Mouse (Mus musculus) liver, postnatal 0 days (tissue): ENCODE results near the gene Dusp7.

ENCODE experiments used
- CTCF ChIP-seq: sonication (generic); IDR thresholded peaks from 2 replicates; pipeline ENCODE4 v1.5.1; 2016; ENCODE audit warnings: antibody characterized with exemption, low read depth
- EP300 ChIP-seq: IDR thresholded peaks from 2 replicates; pipeline ENCODE4 v1.6.1; 2016; ENCODE audit warnings: antibody characterized with exemption, low read depth, mild to moderate bottlenecking

- TF ChIP-seq CTCF (no peak), EP300 (no peak)
These were observed 29.3 kb upstream of the Dusp7 start for GRCm38 (mm10) chr9:106339173-106339558.
